Mouse (Mus musculus) ES-E14 (cell line): ENCODE measurements around the gene Snai3.

Experiments
- CHD2 ChIP-seq: IDR thresholded peaks from 2 replicates; pipeline ENCODE4 v1.6.1; 2014; ENCODE audit warnings: mild to moderate bottlenecking, low read depth, low read length, inconsistent platforms
- HCFC1 ChIP-seq: IDR thresholded peaks from 2 replicates; pipeline ENCODE4 v1.6.1; 2012; ENCODE audit warnings: low read length, inconsistent platforms, borderline replicate concordance; ENCODE audit not compliant: insufficient read depth
- MAFK ChIP-seq: IDR thresholded peaks from 2 replicates; pipeline ENCODE4 v1.6.1; 2014; ENCODE audit warnings: mild to moderate bottlenecking, low read depth, low read length, inconsistent platforms; ENCODE audit not compliant: insufficient read depth
- ZC3H11A ChIP-seq: IDR thresholded peaks from 2 replicates; pipeline ENCODE4 v1.6.1; 2012; ENCODE audit warnings: low read depth, mild to moderate bottlenecking, inconsistent platforms, low read length, borderline replicate concordance

- TF ChIP-seq ZC3H11A = no peak
- no peak for TF ChIP-seq HCFC1
- TF ChIP-seq MAFK = no peak
- no peak for TF ChIP-seq CHD2
These were observed 3.4 kb upstream of the Snai3 start for GRCm38 (mm10) chr8:122463651-122464640.
